Mouse (Mus musculus): Measurements from ENCODE around the gene Slfn8. TPM values are rescaled to one million over a fixed set of nuclear protein-coding genes. Genes with fewer than 3 reads are reported as not detected.

The Slfn8 gene
- polyA plus RNA-seq, 1 experiment from 2014 or later = 0.19 TPM

Small RNA genes within 50 kb of the gene (microRNA-seq; reads per million reads assigned to microRNA genes)
- gene Gm27598 = not detected
- gene Mir7679 = not detected

Other genes starting within 250 kb of the Slfn8 start
- 41.1 and 47.2 TPM in 2 replicates for gene Lig3, start 239.7 kb downstream of the Slfn8 start, polyA plus RNA-seq (2016; fragmentation: Nextera tagmentation; extraction: Ambion mirVana)
- 11.5 and 12.0 TPM in 2 replicates for gene Rffl, start 149.6 kb downstream of the Slfn8 start, polyA plus RNA-seq (2016; fragmentation: Nextera tagmentation; extraction: Ambion mirVana)
- 16.3 and 17.2 TPM in 2 replicates for gene Rad51d, start 130.2 kb downstream of the Slfn8 start, polyA plus RNA-seq (2016; fragmentation: Nextera tagmentation; extraction: Ambion mirVana)
- gene Fndc8, start 128.7 kb downstream of the Slfn8 start, polyA plus RNA-seq (2016; fragmentation: Nextera tagmentation; extraction: Ambion mirVana) = 0.28 and 0.34 TPM in 2 replicates
- 40.3 and 40.4 TPM in 2 replicates for gene Nle1, start 112.4 kb downstream of the Slfn8 start, polyA plus RNA-seq (2016; fragmentation: Nextera tagmentation; extraction: Ambion mirVana)
- gene Unc45b, start 110.3 kb downstream of the Slfn8 start, polyA plus RNA-seq (2016; fragmentation: Nextera tagmentation; extraction: Ambion mirVana) = 0.26 and 0.30 TPM in 2 replicates
- 0.11 and 0.22 TPM in 2 replicates for gene Slfn5, start 69.5 kb downstream of the Slfn8 start, polyA plus RNA-seq (2016; fragmentation: Nextera tagmentation; extraction: Ambion mirVana)
- gene Slfn9, start 29.0 kb downstream of the Slfn8 start, polyA plus RNA-seq (2016; fragmentation: Nextera tagmentation; extraction: Ambion mirVana) = 7.4 and 9.3 TPM in 2 replicates
- 0.85 and 1.6 TPM in 2 replicates for gene Slfn2, start 44.3 kb upstream of the Slfn8 start, polyA plus RNA-seq (2016; fragmentation: Nextera tagmentation; extraction: Ambion mirVana)
- not detected in 2 replicates for gene Slfn1, start 96.0 kb upstream of the Slfn8 start, polyA plus RNA-seq (2016; fragmentation: Nextera tagmentation; extraction: Ambion mirVana)
- not detected in 2 replicates for gene Slfn4, start 154.4 kb upstream of the Slfn8 start, polyA plus RNA-seq (2016; fragmentation: Nextera tagmentation; extraction: Ambion mirVana)
- gene Slfn3, start 170.5 kb upstream of the Slfn8 start, polyA plus RNA-seq (2016; fragmentation: Nextera tagmentation; extraction: Ambion mirVana) = 0.33 and 0.41 TPM in 2 replicates